Mouse (Mus musculus) inflammation-experienced regulatory T-cells, adult 6 months (primary cell): ENCODE data around the gene Abcb4. TPM values are rescaled to one million over a fixed set of nuclear protein-coding genes. Genes with fewer than 3 reads are reported as not detected.
"Not testable (repeated sequence)": the region's sequence is repeated elsewhere in the genome, so short reads cannot be mapped to it uniquely, and the experiment has no call there.

Experiments used
- ATAC-seq: one replicate; pipeline ENCODE4 v1.8.0; 2017
- polyA plus RNA-seq, 3 experiments: library from polyadenylated mRNA; unstranded; fragments of 100-300 nt; shearing (Covaris generic); gene quantifications; one replicate each; pipeline ENCODE4 v1.2.1; 2017

Abcb4 gene
- polyA plus RNA-seq, 3 experiments from 2014 or later: 0.77 to 1.0 TPM; not detected in 1

DNA sequence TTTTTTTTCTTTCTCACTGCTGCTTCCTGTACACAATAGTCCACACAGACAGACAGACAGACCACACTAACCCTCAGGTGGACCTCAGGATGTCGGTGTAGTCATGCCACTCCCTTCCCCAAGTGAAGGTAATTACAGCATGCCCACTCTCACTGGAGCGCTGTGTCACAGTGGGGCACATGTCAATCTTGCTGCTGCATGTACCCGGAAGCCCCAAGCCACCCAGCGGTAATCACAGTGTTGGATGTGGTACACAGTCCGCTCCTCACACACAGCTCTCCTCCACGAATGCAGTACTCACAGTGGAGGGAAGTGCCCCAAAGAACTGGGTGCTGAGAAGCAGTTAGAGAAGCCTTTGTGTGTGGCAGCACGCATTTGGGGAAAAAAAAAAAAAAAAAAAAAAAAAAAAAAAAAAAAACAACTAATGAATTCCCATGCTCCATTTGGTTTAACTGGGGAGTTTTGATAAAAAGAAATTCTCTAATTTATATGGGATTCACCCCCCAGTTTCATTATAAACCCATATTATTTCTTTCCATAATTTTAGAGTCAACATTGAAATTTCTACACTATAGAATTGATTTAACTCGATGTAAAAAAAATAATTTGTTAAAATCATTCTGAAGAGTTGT, 18.2 kb downstream of the Abcb4 start:
- peak; percentile 43 for ATAC-seq

DNA sequence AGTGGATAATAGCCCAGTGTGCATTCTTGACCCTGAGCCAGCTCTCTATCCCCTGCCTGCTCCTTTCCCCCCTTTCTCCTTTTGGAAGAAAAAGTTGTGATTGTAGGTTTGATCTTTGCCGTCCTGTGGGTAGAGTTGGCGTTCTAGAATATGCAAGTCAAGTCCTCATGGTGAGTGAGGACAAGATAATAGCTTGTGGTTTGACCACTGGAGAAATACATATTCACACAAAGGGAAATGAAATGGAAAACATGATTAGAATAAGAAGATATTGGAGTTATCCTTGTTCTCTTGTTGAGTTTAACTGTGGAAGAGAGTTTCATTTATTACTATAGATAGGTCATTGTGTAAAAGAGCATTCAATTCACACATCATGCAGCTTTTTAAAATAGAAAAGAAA, 22.9 kb downstream of the Abcb4 start:
- no peak for ATAC-seq

DNA sequence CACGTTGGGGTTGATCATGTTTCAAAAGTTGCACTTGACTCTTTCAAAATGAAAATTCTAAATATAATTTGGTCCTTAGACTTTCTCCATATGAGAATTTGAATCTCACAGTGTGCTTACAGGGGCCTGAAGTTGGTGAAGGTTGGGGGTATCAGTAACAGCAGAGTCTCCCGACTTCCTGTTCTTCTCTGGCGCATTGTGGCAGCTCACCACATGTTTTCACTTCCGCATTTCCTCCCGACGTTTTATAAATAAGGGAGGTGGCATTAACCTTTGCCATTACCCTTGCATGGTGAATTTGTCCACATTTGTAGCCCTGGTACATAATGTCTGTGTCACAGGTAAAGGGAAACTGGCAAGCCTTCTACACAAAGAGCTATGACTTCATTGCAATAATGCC, 23.6 kb downstream of the Abcb4 start:
- ATAC-seq: no peak

DNA sequence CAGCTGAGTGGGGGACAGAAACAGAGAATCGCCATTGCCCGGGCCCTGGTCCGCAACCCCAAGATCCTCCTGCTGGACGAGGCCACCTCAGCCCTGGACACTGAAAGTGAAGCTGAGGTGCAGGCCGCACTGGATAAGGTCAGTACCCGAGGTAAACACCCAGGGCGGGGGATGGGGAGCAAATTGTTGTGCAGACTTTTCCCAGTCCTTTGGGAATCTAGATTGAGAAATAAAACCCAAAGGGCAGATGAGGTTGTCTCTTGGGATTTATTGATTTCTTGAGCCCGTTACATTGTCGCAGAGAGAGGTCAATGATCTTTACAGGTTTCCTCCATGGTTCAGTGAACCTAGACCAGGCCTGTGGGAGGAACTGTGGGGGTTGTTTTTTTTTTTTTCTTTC, 34.9 kb downstream of the Abcb4 start:
- ATAC-seq: no peak

DNA sequence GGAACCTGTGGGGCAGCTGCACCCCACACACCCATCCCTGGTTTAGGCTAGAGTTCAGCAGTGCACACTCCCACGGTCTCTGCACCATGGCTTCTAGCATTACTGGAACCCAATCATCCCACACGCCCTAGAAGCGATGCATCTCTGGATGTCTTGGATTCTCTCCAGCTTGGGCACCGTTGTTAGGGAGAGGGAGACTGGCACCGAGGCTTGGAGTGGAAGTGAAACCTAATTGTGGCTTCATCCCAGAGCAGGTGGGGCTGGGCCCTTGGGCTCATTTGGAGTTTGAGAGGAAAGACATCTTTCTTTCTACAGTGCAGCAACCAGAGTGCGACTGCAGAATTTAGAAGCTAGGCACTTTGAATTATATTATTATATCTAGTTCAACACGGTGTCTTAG, 44.4 kb downstream of the Abcb4 start:
- no peak for ATAC-seq

DNA sequence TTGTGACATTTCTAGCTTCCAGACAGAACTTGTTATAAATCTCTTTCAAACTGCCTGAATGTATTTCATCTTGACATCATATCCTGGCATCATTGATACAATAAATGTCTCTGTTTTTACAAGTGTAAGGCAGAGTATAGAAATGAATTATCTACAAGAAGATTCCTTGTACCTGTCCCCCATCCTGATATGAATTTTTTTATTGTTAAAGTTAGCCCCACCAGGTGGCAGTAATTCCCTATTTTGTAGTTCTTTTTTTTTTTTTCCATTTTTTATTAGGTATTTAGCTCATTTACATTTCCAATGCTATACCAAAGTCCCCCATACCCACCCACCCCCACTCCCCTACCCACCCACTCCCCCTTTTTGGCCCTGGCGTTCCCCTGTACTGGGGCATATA, 47.7 kb downstream of the Abcb4 start:
- ATAC-seq: not testable (repeated sequence)

DNA sequence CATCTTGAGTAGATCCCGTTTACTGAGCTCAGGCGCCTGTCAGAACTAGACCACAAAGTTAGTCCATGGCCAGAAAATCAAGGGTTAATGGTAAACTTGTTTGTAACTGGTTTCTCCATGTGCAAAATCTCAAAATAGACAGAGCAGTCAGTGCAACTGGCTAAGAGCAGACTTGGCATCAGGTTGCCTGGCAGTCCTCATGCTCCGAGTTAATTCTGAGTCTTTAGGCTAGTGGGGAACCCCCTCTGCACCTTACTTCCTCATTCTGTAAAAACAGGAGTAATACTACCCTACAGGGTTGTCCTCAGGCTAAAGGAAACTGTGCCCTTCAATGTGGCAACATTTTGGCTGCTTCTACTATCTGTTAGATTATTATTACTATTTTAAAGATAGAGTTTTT, 50.3 kb downstream of the Abcb4 start:
- peak; percentile 64 for ATAC-seq

DNA sequence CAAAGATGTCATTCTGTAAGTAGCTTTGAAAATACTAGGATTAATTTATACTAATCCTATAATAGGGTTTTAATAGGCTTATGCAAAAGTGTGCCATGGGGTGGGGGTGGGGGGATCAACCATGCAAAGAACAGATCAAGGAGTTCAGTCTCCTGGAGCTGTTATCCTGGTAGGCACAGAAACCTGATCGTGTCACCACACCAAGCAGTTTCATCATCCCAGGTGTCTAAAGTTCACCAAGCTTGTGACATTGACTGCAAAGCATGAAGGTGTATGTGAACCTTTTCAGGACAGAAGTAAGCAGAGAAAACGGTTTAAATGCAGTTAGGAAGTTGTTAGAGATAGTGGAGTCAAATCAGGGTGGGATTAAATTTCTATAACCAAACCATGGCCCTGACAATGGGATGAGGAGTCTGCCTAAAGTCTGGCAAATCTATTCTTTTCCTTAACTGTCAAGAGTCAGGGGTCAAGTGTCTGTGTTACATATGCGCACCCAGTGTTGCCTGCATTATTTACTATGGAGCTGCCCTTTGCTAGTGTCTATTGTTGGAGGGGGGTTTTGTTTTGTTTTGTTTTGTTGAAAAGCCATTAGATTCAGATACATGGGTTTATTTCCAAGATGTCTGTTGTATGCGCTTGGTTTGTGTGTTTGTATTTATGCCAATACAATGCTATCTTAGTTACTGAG, 54.0 kb downstream of the Abcb4 start:
- ATAC-seq: no peak

DNA sequence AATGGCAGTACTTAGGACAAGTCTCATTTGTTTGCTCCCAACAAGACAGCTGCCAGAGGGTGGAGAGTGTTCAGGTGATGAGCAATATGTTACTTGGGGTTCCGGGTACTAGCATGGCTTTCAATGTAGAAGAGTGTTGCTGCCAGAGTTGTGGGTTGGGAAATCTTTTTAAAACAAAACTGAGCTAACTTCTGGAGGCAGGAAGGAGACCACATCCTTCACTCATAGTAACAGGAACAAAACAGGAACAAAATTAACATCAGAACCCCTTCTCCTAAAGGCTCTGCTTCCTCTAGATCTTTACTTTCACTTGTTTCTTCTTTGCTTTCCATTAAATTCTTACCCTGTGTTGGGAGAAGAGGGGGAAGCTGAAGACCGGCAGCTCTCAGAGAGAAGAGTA, 60.1 kb downstream of the Abcb4 start:
- ATAC-seq: no peak

DNA sequence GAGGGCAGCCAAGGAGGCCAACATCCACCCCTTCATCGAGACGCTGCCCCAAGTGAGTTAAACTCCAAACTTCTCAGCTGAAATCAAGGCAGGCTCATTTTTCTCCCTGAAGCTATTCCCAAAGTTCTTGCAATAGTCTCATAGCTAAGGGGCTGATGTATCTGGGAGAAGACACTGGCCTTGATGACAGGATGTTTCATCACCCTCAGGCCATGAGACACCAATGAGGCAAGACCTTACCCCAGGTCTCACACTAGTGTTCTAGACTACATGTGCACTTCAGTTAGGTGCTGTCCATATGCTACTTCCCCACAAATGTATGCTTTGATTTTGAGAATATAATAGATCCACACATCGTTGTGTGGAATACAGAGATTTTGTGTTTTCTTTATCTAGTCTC, 62.0 kb downstream of the Abcb4 start:
- no peak for ATAC-seq

DNA sequence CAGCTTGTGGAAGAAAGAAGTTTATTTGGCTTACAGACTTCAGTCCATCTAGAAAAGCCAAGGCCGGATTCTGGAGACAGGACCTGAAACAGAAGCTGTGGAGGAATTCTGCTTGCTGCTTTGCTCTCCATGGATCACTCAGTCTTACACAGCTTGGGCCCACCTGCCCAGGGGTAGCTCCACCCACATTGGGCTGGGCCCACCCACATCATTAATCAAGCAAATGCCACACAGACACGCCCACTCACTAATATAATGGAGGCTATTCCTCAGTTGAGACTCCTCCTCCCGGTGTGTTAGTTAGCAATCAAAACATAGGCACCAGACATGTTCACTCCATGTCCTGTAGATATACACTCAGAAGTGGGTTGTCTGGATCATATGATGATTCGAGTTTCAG, 67.0 kb downstream of the Abcb4 start:
- ATAC-seq: no peak

DNA sequence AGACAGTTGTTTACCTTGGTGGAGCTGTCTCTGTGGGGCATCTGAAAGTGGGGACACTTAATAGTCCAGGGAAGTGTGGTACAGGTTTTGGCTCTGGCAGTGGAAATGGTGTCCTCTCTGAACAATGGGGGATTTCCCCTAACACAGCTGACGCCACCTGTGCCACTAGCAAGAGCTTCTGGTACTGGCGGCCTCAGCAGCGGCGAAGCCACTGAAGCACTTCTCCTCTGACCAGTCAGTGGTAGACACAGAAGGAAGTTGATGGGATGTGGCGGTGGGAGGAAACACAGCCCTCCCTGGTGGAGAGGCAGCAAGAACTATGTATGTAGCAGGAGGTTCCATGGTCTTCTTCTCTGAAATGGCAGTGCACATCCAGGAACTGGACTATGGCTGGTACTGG, 71.0 kb downstream of the Abcb4 start:
- no peak for ATAC-seq

DNA sequence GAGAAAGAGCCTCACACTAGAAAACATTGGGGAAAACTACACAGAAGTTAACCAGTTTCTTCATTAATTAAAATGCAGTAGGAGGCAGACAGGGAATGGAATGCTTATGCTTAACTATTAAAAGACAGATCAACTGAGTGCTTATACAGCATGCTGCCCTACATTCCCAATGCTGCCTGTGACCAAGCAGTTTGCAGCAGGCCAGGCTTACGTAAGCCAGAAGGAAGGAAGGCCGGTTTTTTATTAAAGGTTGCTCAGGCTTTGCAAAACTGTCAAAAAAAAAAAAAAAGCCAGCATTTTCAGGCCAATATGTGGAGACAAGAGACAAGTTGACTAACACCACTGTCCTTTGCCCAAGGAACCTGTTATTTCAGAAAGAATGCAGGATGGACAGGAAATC, 77.2 kb downstream of the Abcb4 start:
- ATAC-seq: no peak

DNA sequence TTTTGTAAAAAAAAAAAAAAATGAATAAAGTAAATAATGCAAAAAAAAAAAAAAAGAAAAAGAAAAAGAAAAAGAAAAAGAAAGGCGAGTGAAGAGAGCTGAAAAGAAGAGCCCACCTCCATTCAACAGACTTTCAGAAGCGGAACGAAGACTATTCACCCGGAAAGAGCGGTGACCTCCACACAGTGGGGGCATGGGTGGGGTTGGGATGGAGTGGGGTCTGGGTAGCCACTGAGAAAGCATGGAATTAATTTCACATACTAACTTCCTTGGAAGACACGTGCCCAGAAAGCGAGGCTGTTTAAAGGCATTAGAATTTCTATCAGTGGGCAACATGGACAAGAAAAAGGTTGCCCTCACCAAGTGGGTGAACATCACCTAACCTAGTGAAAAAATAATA, 78.8 kb downstream of the Abcb4 start:
- no peak for ATAC-seq

DNA sequence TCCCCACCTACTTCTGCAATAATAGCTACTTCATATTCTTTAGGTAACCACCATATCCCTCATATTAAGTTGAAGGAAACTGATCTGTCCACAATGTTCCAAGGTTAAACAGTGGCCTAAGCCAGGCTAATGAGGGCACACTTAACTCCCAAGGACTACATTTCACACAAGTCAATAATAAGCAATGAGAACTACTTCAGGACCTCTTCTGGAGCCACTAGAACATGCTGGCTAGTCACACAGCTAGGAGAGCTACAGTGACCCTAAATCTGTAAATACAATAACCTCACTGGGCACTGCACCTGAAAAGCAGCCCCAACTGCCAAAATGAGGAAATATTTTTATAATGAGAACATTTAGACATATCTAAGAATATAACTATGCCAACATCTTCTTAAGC, 81.2 kb downstream of the Abcb4 start:
- ATAC-seq: no peak

DNA sequence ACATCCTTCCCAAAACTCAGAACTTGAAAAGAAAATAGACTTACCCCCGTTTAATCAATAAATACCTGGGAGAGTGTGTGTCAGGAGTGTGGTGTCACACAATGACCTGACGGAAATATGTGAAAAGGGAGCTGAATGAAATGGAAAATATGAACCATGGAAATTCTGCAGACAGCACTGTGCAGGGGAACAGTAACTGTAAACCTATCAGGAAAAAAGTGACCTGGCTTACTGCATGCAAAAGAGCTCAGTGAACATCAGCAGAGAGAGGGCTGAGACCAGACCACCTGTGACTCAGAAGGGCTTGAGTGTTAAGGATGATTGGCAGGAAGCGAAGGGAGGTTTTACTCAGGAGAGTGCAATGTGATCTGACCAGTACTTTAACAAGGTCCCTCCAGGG, 92.0 kb downstream of the Abcb4 start:
- no peak for ATAC-seq

DNA sequence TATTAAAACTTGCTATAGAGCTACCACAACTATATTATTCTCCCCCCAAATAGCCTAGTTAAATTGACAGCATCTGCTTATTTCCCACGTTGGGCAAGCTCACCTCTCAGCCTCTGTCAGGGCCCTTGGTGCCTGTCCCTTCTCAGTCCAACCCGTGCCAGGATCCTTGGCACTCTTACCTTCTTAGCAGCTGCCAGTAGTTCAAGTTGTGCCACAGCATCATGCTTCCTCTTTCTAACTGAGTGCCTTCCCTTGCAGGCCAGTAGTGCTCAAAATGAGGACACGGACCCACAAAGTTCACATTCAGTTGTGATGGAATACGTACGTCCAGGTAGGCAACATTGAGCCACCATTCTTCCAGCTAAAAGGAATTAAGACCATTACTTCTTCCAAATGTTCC, 94.4 kb downstream of the Abcb4 start:
- ATAC-seq: no peak

DNA sequence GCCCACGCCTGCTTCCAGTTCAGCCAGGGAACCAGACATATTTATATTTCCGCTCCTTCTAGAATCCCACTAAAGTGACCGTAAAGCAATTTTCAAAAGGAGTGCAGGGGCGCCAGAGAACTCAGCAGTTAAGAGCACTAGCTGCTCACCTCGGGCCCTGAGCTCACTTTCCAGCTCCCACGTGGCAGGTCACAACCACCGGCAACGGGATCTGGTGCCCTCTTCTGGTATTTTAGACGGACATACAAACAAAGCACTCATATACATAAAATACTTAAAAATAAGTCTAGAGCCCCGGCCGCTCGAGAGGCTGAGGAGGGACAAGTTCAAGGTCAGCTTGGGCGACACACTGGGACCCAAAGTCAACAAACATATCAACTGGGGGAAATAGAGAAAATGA, 97.0 kb downstream of the Abcb4 start:
- no peak for ATAC-seq

DNA sequence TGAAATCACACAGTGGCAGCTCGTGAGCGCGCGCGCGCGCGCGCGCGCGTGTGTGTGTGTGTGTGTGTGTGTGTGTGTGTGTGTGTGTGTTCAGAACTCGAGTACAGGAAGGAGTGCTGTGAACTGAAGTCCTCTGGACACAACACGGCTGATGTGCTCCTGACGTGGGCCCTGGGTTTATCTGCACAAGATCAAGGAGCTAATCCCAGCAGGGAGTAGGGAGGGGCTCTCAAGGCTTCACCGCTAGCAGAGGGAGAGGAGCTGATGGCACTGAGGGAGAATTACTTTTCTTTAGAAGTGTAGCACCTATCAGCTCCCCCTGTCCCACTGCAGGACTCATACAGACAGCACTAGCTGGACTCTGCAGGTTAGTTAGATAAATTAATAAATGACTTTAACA, 98.1 kb downstream of the Abcb4 start:
- ATAC-seq: no peak

DNA sequence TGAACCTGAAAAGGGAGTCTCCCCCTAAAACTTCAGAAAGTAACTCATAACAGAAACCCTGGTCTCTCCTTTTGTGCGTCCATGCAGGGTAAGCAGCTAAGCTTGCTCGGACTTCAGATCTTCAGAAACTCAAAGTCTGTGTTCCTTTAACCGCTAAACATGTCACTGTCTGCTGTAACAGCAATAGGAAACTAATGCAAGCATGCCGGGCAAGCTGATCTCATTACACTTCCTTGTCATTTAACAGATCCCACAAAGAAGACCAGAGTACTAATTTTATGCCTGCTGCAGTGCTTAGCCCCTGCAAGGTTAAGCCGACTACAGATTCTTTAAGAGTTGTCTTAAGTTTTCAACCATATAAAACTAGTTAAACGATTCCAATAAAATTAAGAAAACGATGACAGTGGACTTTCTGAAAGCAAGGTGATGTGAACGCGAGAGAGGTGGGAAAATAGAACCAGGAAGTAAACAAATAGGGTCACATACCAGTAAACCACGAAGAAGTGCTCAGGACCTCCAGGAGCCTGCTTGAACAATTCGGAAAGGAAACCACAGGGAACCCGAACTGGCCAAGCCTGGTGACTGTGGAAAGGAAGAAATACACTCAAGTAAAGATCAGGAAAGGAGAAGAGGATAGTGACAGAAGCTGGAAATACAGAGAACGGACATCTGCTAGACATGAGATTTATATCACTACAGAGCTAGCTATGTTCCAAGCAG, 102.6 kb downstream of the Abcb4 start:
- ATAC-seq: peak; percentile 12

DNA sequence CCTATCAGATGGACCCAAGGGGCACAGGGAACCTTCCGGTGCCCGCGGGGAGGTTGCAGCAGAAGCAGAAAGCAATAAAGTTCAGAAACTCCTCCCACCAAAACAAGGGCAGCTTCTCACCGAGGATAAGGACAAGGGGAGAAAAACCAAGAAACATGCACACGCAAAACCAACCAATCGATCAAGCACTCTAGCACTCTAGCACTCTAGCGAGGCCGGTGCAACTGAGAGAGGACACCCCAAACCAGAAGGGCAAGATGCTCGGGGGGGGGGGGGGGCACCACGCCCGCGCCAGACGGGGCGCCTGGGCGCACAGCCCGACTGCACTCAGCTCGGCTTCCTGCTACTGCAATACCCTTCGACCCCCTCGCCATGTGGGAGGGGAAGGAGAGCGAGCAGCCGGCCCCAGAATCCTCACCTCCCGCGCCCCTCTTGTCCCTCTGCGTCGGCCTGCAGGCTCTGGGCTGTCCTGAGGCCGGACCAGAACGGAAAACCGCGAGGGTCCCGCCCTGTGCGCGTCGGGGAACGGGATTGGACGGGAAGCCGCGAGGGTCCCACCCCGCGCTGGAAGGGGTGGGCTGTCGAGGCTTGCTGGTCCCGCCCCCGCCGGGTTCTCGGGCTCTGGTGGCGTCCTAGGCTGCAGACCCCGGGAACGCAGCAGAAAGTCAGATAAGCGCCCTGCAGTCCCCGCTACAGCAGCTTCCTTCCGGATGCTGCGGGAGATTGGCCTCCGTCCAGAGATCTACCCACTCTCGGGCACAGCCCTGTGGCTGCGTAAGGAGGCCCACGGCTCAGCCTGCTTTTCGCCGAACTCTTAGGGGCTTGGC, 103.4 kb downstream of the Abcb4 start, which contains the start of gene Crot:
TSS of gene Crot (minus strand) at position 639 of the 827 bp plus-strand sequence.
- ATAC-seq: peak; percentile 79

DNA sequence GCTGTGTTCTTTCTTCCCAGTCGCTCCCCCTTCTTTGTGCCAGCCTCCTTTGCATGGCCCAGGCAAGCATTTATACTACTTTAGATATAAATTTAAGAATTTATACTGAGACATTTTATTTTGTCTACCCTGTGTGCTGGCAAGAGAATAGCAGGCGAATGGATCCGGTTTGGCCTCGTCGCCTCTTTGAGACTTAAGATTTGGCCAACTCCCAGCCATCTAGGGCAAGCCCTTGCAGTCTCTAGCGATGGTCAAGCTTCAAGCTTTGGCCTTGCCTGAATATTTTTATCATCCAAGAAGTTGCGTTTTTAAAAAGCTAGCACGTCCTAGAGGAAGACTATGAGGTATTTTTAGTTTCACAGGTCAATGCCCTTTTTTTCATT, 104.0 kb downstream of the Abcb4 start:
- no peak for ATAC-seq

DNA sequence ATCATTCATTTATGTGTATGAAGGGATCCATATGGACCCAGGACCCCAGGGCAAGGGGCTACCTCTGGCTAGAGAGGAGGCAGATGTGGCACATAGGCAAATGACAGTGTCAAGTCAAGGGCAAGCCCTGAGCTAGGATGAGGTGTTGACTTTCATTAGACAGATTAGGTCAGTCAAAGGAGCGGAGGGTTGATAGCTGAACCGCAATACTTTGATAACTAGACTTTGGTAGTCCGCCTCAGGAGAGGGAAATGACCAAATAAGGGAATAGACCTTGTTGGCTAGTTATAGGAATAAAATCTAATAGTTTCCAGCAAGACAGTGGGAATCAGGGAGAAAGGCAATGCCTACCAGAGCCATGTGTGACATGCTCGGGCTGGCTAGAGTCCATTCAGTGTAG, 105.6 kb downstream of the Abcb4 start:
- ATAC-seq: no peak
